Mouse (Mus musculus): ENCODE measurements around the gene Aqr.

Gene Aqr

DNA sequence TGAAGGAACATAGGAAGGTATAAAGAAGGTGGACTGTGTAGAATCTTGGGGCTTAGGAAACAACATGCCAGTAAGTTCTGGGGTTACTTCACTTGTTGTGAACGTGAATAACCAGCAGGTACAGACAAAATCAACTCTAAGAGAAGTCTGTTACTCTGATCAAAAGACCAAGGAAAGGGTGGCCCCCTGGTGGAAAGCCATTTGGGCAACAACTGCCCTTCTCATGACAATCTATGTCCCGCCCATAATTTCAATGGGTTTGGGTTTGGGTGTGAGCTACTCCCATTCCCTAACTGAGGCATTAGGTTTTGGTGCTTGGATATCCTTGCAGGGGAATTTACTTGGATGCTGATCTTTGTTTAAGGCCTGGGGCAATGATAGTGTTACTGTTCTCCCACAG is 122.8 kb downstream of the Aqr start:
- no peak for DNase-seq (ENCODE audit: low spot score in 2 of 2)

- DNase-seq (ENCODE audit: low spot score in 2 of 2): no peak
These were observed 126.7 kb downstream of the Aqr start for GRCm38 (mm10) chr2:114060071-114060591.

- no peak for DNase-seq (ENCODE audit: low spot score in 2 of 2)
These were observed 127.2 kb downstream of the Aqr start for GRCm38 (mm10) chr2:114059608-114060007.

- no peak for DNase-seq (ENCODE audit: low spot score in 2 of 2)
These were observed 128.5 kb downstream of the Aqr start for GRCm38 (mm10) chr2:114058226-114058796.

DNA sequence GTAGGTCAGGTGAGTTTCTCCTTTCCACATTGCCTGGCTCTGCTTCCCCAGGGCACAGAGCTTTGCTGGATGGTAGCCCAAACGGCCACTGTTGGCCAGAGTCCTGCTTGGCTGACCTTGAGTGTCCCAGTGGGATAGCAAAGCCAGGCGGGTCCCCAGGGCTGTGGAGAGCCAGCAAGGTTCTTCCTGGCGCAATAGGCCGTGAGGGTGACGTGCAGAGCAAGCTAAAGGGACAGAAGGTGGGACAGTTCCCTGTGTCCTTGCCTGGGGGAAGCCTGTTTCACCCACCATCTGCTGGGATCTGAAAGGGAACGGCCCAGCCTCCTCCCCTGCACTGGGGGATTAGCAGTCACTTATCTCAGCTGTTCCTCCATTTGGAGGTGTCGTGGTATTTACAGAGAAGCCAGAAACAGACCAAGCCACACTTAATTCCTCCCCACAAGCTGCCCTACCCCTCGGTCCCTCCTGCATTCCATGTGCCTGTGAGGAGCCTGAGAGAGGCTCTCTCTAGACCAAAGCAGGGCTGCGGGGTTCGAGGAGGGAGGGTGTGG is 129.4 kb downstream of the Aqr start:
- DNase-seq (ENCODE audit: low spot score in 2 of 2): no peak

DNA sequence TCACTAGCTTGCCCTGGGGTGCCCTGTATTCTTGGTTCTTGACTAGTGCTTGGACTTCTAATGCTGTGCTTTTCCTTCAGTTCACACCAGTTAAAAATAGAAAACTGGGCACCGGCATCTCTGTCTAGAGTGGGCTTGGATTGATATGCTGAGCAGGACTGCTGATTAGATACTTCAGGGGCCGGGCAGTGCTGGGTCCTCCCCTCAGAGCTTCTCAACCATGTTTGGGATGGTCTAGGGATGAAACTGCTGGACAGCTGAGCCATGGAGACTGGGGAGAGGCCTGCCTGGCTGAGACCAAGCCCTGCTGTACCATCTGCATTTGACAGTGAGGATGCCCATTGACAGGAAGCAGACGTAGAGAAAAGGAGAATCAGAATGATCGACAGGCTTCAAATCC is 132.7 kb downstream of the Aqr start:
- DNase-seq (ENCODE audit: low spot score in 2 of 2): no peak

DNA sequence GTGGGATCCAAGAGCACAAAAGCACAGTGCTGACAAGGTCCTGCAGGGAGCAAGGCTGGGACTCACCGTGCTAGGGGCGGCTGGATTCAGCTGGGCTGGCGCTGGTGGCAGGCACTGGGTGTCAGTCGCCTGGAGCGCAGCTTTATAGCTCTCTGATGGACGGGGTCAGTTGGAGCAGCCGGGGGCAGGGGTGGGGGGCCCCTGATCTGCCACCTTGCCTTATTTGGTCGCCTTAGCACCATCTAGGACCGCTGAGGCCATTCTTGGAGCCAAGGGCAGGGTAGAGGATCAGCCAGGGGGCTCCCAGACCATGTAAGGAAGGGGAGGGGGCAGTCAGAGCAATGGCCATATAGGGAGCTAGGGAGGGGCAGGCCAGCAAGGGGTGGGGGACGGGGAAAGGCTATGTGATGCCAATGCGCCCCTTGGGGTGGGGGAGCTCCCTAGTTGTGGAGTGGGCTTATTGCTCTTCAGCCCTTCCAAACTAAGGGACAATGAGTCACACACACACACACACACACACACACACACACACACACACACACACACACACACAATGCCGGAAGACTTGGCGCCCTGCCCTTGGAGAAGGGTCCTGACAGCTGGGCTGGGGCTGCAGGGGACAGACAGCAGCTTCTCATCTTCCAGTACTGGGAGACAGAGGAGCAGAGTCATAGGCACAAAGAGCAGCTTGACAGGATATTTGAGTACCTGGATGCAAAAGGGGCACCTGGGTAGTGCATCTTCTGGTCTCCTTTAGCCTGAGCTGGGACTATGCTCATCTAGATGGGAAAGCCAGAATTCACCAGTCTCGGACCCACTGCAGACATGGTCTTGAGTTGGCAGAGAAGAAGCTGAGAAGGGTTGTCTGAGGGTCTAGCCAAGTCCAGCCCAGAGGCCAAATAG is 133.9 kb downstream of the Aqr start, which contains the start of gene Actc1:
Gene Actc1 (minus strand): TSS at position 853 of the 903 bp plus-strand sequence.
- no peak for DNase-seq (ENCODE audit: low spot score in 2 of 2)

GRCm38 (mm10) chr2:114051871-114052241 is 135.0 kb downstream of the Aqr start:
- DNase-seq (ENCODE audit: low spot score in 2 of 2): no peak
